ENCODE assay signal across 28 mouse cellular contexts in genomic region chr10:117282551-117282950, GRCm38 (mm10). TPM values are rescaled to one million over a fixed set of nuclear protein-coding genes. Genes with fewer than 3 reads are reported as not detected.
DNase-seq lines count a peak whose midpoint lies in the region; ATAC-seq and TF ChIP-seq lines count a peak whose summit lies in the region.
"Had no signal": no experiment of that assay in that cellular context is flagged by ENCODE, and none has a peak within 500 bp of the region (broad histone marks: within the 10 kb centered on the region; RNA-seq: fewer than 3 reads in every experiment).

No protein-coding gene starts in this region.

- H3K4me2 ChIP-seq in liver, postnatal 0 days (ENCODE audit: low read depth, low read length) = 0 out of 2 replicates have a peak overlapping the region, but pooled peaks have one; percentile 13
- H3K4me2 ChIP-seq in liver, embryonic 12.5 days = no peak overlapping the region
- H3K4me2 ChIP-seq in kidney, embryonic 15.5 days = no peak overlapping the region
- H3K4me2 ChIP-seq in heart, embryonic 12.5 days = no peak overlapping the region
- H3K4me2 ChIP-seq: embryonic facial prominence, embryonic 15.5 days; hindbrain, embryonic 14.5 days had no signal

- no peak for TF ChIP-seq EP300 in liver, postnatal 0 days (IDR thresholded peaks at IDR 0.05; ENCODE audit: low read depth)

- H3K9me3 ChIP-seq in liver, postnatal 0 days (ENCODE audit: low read length) = no peaks in the 10 kb centered on the region
- no peaks in the 10 kb centered on the region for H3K9me3 ChIP-seq in liver, embryonic 12.5 days (replicated peaks)
- no peaks in the 10 kb centered on the region for H3K9me3 ChIP-seq in limb, embryonic 10.5 days (replicated peaks)
- no peaks in the 10 kb centered on the region for H3K9me3 ChIP-seq in kidney, embryonic 15.5 days (replicated peaks)
- H3K9me3 ChIP-seq in heart, embryonic 12.5 days (replicated peaks) = no peaks in the 10 kb centered on the region
- H3K9me3 ChIP-seq: embryonic facial prominence, embryonic 15.5 days; forebrain, embryonic 10.5 days; hindbrain, embryonic 10.5 days had no signal

- peak overlapping the region; percentile 33; the same call in 1 of the 2 replicates for H3K4me3 ChIP-seq in liver, postnatal 0 days (ENCODE audit: low read depth, low read length)
- no peak overlapping the region for H3K4me3 ChIP-seq in liver, embryonic 12.5 days
- no peak overlapping the region for H3K4me3 ChIP-seq in limb, embryonic 10.5 days
- H3K4me3 ChIP-seq in kidney, embryonic 15.5 days (replicated peaks) = no peak overlapping the region
- no peak overlapping the region for H3K4me3 ChIP-seq in heart, embryonic 12.5 days
- H3K4me3 ChIP-seq: embryonic facial prominence, embryonic 15.5 days; erythroblast, embryonic 14.5 days; forebrain, embryonic 10.5 days; hindbrain, embryonic 10.5 days had no signal

- no peaks in the 10 kb centered on the region for H3K4me1 ChIP-seq in liver, postnatal 0 days (ENCODE audit: insufficient read depth)
- no peaks in the 10 kb centered on the region for H3K4me1 ChIP-seq in liver, embryonic 12.5 days
- no peaks in the 10 kb centered on the region for H3K4me1 ChIP-seq in limb, embryonic 10.5 days
- no peaks in the 10 kb centered on the region for H3K4me1 ChIP-seq in kidney, embryonic 15.5 days
- peaks cover 31% of the 10 kb centered on the region for H3K4me1 ChIP-seq in heart, embryonic 12.5 days (replicated peaks)
- H3K4me1 ChIP-seq: embryonic facial prominence, embryonic 15.5 days; forebrain, embryonic 10.5 days; hindbrain, embryonic 10.5 days had no signal

- TF ChIP-seq CTCF in liver, postnatal 0 days (IDR thresholded peaks at IDR 0.05; ENCODE audit: low read depth) = no peak

- no peaks in the 10 kb centered on the region for H3K36me3 ChIP-seq in liver, postnatal 0 days (replicated peaks; ENCODE audit: insufficient read depth, low read length)
- H3K36me3 ChIP-seq in liver, embryonic 12.5 days = no peaks in the 10 kb centered on the region
- no peaks in the 10 kb centered on the region for H3K36me3 ChIP-seq in limb, embryonic 10.5 days
- H3K36me3 ChIP-seq in kidney, embryonic 15.5 days = no peaks in the 10 kb centered on the region
- H3K36me3 ChIP-seq in heart, embryonic 12.5 days = no peaks in the 10 kb centered on the region
- H3K36me3 ChIP-seq: embryonic facial prominence, embryonic 15.5 days; forebrain, embryonic 10.5 days; hindbrain, embryonic 10.5 days had no signal

- no peak overlapping the region for H3K9ac ChIP-seq in liver, postnatal 0 days (replicated peaks)
- H3K9ac ChIP-seq in liver, embryonic 12.5 days = no peak overlapping the region
- no peak overlapping the region for H3K9ac ChIP-seq in kidney, embryonic 15.5 days
- H3K9ac ChIP-seq in heart, embryonic 12.5 days = no peak overlapping the region
- H3K9ac ChIP-seq: embryonic facial prominence, embryonic 15.5 days; hindbrain, embryonic 14.5 days had no signal

- 57% methylated on average over 2 of the region's 2 CpGs for WGBS in liver, postnatal 0 days (ENCODE audit: insufficient replicate concordance)
- WGBS in liver, embryonic 12.5 days (ENCODE audit: insufficient replicate concordance) = 58% methylated on average over 2 of the region's 2 CpGs
- 83% methylated on average over 2 of the region's 2 CpGs for WGBS in limb, embryonic 10.5 days
- 83% methylated on average over 2 of the region's 2 CpGs for WGBS in kidney, embryonic 15.5 days
- WGBS in heart, embryonic 12.5 days = 78% methylated on average over 2 of the region's 2 CpGs

- H3K27me3 ChIP-seq in liver, postnatal 0 days (ENCODE audit: insufficient read depth, low read length) = no peaks in the 10 kb centered on the region
- no peaks in the 10 kb centered on the region for H3K27me3 ChIP-seq in liver, embryonic 12.5 days (replicated peaks)
- no peaks in the 10 kb centered on the region for H3K27me3 ChIP-seq in limb, embryonic 10.5 days (ENCODE audit: low read depth, poor library complexity, severe bottlenecking)
- H3K27me3 ChIP-seq in kidney, embryonic 15.5 days = no peaks in the 10 kb centered on the region
- peaks cover 17% of the 10 kb centered on the region for H3K27me3 ChIP-seq in heart, embryonic 12.5 days (replicated peaks)
- H3K27me3 ChIP-seq: embryonic facial prominence, embryonic 15.5 days had no signal

- no peak for ATAC-seq in liver, postnatal 0 days
- no peak for ATAC-seq in liver, embryonic 12.5 days
- ATAC-seq in kidney, embryonic 15.5 days (replicated peaks; ENCODE audit: low FRiP score) = no peak
- ATAC-seq in heart, embryonic 12.5 days (ENCODE audit: insufficient number of reproducible peaks, low FRiP score) = no peak
- ATAC-seq: forebrain, embryonic 14.5 days had no signal

- H3K27ac ChIP-seq in liver, postnatal 0 days (ENCODE audit: low read depth) = no peak overlapping the region
- H3K27ac ChIP-seq in liver, embryonic 12.5 days = no peak overlapping the region
- H3K27ac ChIP-seq in limb, embryonic 10.5 days = no peak overlapping the region
- no peak overlapping the region for H3K27ac ChIP-seq in kidney, embryonic 15.5 days
- H3K27ac ChIP-seq in heart, embryonic 12.5 days (ENCODE audit: poor library complexity, severe bottlenecking) = no peak overlapping the region
- H3K27ac ChIP-seq: embryonic facial prominence, embryonic 15.5 days; forebrain, embryonic 10.5 days; hindbrain, embryonic 10.5 days; hindbrain, embryonic 14.5 days had no signal

- DNase-seq in liver, postnatal 0 days = no peak
- DNase-seq in 3T3-L1 (ENCODE audit: low read depth, low spot score) (peak; percentile 97), adipocyte (ENCODE audit: low spot score) (peak; percentile 95)
- DNase-seq in limb, embryonic 10.5 days (ENCODE audit: low spot score) = peak; percentile 15
- no peak for DNase-seq in heart, postnatal 10 days
- DNase-seq: cerebellum, adult 11 months; cerebellum, adult 8-10 months; cerebellum, postnatal 14 days; embryo, embryonic 11 days; gastrocnemius, adult 2 months; gastrocnemius, postnatal 25 days had no signal

- intact Hi-C loops in heart, postnatal 10 days (cut with DNase I) = no loop called here

RNA-seq across cellular contexts. Expression of gene Lyz2, which starts 0.4 kb away (rescaled TPM):
- 542 and 556 TPM in 2 replicates for polyA plus RNA-seq in liver, postnatal 0 days (2015; fragmentation: Nextera tagmentation; extraction: Ambion mirVana)
- 115 and 120 TPM in 2 replicates for polyA plus RNA-seq in liver, embryonic 12.5 days (2016; fragmentation: Nextera tagmentation; extraction: Ambion mirVana)
- polyA plus RNA-seq in limb, embryonic 10.5 days (2016; fragmentation: Nextera tagmentation; extraction: Ambion mirVana) = 6.8 and 8.7 TPM in 2 replicates
- 70.6 and 78.0 TPM in 2 replicates for polyA plus RNA-seq in kidney, embryonic 15.5 days (2015; fragmentation: Nextera tagmentation; extraction: Ambion mirVana)
- 10 to 100 TPM; 33.5 to 56.5 TPM for total RNA-seq in heart, postnatal 10 days (2021)
- 87.0 and 95.2 TPM in 2 replicates for polyA plus RNA-seq in heart, embryonic 12.5 days (2016; fragmentation: Nextera tagmentation; extraction: Ambion mirVana)

RNA-seq across cellular contexts. Expression of gene Lyz1, which starts 10.1 kb away (rescaled TPM):
- polyA plus RNA-seq in liver, postnatal 0 days (2015; fragmentation: Nextera tagmentation; extraction: Ambion mirVana) = 0.42 and 0.85 TPM in 2 replicates
- not detected in 2 replicates for polyA plus RNA-seq in liver, embryonic 12.5 days (2016; fragmentation: Nextera tagmentation; extraction: Ambion mirVana)
- polyA plus RNA-seq in limb, embryonic 10.5 days (2016; fragmentation: Nextera tagmentation; extraction: Ambion mirVana) = not detected in 2 replicates
- not detected in 2 replicates for polyA plus RNA-seq in kidney, embryonic 15.5 days (2015; fragmentation: Nextera tagmentation; extraction: Ambion mirVana)
- total RNA-seq in heart, postnatal 10 days (2021) = 1 to 10 TPM; 3.3 to 4.1 TPM
- 13.5 and 15.0 TPM in 2 replicates for polyA plus RNA-seq in heart, embryonic 12.5 days (2016; fragmentation: Nextera tagmentation; extraction: Ambion mirVana)
- total RNA-seq: common myeloid progenitor, adult 5-6 weeks; ES-E14 had no signal
- polyA plus RNA-seq: embryonic facial prominence, embryonic 11.5 days; erythroblast, embryonic 14.5 days; forebrain, embryonic 10.5 days; forebrain, embryonic 14.5 days; hindbrain, embryonic 10.5 days; hindbrain, embryonic 14.5 days had no signal

RNA-seq across cellular contexts. Expression of gene 9530003J23Rik, which starts 44.0 kb away (rescaled TPM):
- polyA plus RNA-seq in liver, postnatal 0 days (2015; fragmentation: Nextera tagmentation; extraction: Ambion mirVana) = not detected in 2 replicates
- not detected in 2 replicates for polyA plus RNA-seq in liver, embryonic 12.5 days (2016; fragmentation: Nextera tagmentation; extraction: Ambion mirVana)
- polyA plus RNA-seq in limb, embryonic 10.5 days (2016; fragmentation: Nextera tagmentation; extraction: Ambion mirVana) = not detected in 2 replicates
- not detected in 2 replicates for polyA plus RNA-seq in kidney, embryonic 15.5 days (2015; fragmentation: Nextera tagmentation; extraction: Ambion mirVana)
- not detected for total RNA-seq in heart, postnatal 10 days (2021)
- not detected in 2 replicates for polyA plus RNA-seq in heart, embryonic 12.5 days (2016; fragmentation: Nextera tagmentation; extraction: Ambion mirVana)
- total RNA-seq: adrenal gland, postnatal 10 days; adrenal gland, postnatal 4 days; common myeloid progenitor, adult 5-6 weeks; ES-E14; gastrocnemius, adult 2 months; gastrocnemius, postnatal 25 days; granulocyte monocyte progenitor cell, adult 5-6 weeks; heart, postnatal 14 days had no signal
- polyA plus RNA-seq: embryonic facial prominence, embryonic 11.5 days; embryonic facial prominence, embryonic 15.5 days; erythroblast, embryonic 14.5 days; forebrain, embryonic 10.5 days; forebrain, embryonic 14.5 days; heart, embryonic 14.5 days; hindbrain, embryonic 10.5 days; hindbrain, embryonic 14.5 days had no signal

RNA-seq across cellular contexts. Expression of gene Yeats4, which starts 58.2 kb away (rescaled TPM):
- 31.2 and 32.2 TPM in 2 replicates for polyA plus RNA-seq in liver, postnatal 0 days (2015; fragmentation: Nextera tagmentation; extraction: Ambion mirVana)
- polyA plus RNA-seq in liver, embryonic 12.5 days (2016; fragmentation: Nextera tagmentation; extraction: Ambion mirVana) = 54.0 and 61.9 TPM in 2 replicates
- 107 and 111 TPM in 2 replicates for polyA plus RNA-seq in limb, embryonic 10.5 days (2016; fragmentation: Nextera tagmentation; extraction: Ambion mirVana)
- 68.6 and 71.1 TPM in 2 replicates for polyA plus RNA-seq in kidney, embryonic 15.5 days (2015; fragmentation: Nextera tagmentation; extraction: Ambion mirVana)
- total RNA-seq in heart, postnatal 10 days (2021) = 10 to 100 TPM; 33.0 to 33.7 TPM
- polyA plus RNA-seq in heart, embryonic 12.5 days (2016; fragmentation: Nextera tagmentation; extraction: Ambion mirVana) = 64.1 and 66.2 TPM in 2 replicates

Comparison
In these comparisons a context has a peak if more than half of its experiments do, and no peak if none do; other contexts are left out.
1. DNase-seq: peak in 3T3-L1 (single experiment), adipocyte (single experiment) and limb, embryonic 10.5 days (single experiment); none in liver, postnatal 0 days (single experiment) and heart, postnatal 10 days (0 of 2).